Mouse (Mus musculus) liver, adult 2 months (tissue): Measurements from ENCODE around the gene Map4k2.

Experiments used
- CTCF ChIP-seq: fragments of 200-500 bp; IDR thresholded peaks from 2 replicates; pipeline ENCODE4 v1.5.1; 2011; ENCODE audit warnings: low read depth, low read length, control low read depth
- POLR2A ChIP-seq: fragments of 200-500 bp; IDR thresholded peaks from 2 replicates; pipeline ENCODE4 v1.6.1; 2011; ENCODE audit warnings: low read length, control low read depth; ENCODE audit not compliant: insufficient read depth; ENCODE audit errors: extremely low read depth

GRCm38 (mm10) chr19:6397582-6398249 lies 56.8 kb downstream of the Map4k2 start:
- TF ChIP-seq CTCF (no peak), POLR2A (no peak)
